Mouse (Mus musculus) liver, embryonic 14.5 days (tissue): ENCODE measurements around the gene Arhgap11a.

Experiments used
- CTCF ChIP-seq: IDR thresholded peaks from 2 replicates; pipeline ENCODE4 v1.5.1; 2016; ENCODE audit warnings: antibody characterized with exemption, low read depth, control low read depth
- EP300 ChIP-seq: IDR thresholded peaks from 2 replicates; pipeline ENCODE4 v1.6.1; 2016; ENCODE audit warnings: antibody characterized with exemption, low read depth

DNA sequence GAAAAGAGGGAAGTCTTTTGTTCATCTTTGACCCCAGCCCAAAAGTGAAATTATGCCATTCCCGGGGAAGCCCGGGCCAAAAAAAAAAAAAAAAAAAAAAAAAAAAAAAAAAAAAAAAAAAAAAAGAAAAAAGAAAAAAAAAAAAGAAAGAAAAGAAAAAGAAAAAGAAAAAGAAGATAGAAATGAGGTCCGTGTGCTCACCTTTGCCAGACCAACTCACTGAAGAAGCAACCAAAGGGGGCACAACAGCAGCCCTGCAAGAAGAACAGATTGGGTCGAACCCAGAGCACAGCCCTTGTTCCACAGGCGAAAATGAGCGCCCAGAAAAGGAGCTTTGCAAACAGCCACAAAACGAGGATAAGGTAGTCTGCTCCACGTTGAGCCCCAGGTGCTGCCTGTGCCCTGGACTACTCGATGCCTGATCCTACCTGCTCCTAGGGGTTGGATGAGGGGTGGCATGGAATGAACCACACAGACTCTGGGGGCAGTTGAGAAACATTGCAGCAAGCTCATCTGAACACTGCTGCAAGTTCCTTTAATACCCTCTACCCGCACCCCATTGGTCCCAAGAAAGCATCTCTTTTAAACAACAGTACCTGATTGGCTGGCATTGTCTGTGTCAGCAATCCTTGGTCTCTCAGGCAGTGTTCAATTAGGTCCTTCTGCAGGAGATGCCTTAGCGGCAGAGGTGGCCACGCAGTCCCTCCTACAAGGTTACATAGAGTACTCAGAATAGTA lies 45.1 kb upstream of the Arhgap11a start:
- no peak for TF ChIP-seq CTCF
- TF ChIP-seq EP300: no peak
